Mouse (Mus musculus) lung, postnatal 0 days (tissue): ENCODE measurements around the gene Ociad2. TPM values are rescaled to one million over a fixed set of nuclear protein-coding genes. Genes with fewer than 3 reads are reported as not detected.
A peak's percentile ranks its signal among the peaks of the same experiment; 100 is the strongest.

ENCODE experiments used
- ATAC-seq: fragments of 200-750 bp; cut with Nextera tagmentation; 2 replicates; pipeline ENCODE4 v1.8.0; 2017; ENCODE audit warnings: moderate library complexity
- DNase-seq: peaks from one replicate; pipeline ENCODE4 v3.0.0-alpha.2; 2016; ENCODE audit warnings: low spot score
- H3K27ac ChIP-seq: fragments of 300-500 bp; sonication (generic); 2 replicates; pipeline ENCODE4 v1.5.1; 2014; ENCODE audit warnings: antibody characterized with exemption, mild to moderate bottlenecking, low read length, mixed read lengths
- H3K27me3 ChIP-seq: fragments of 300-500 bp; sonication (generic); replicated peaks from 2 replicates; pipeline ENCODE4 v1.6.1; 2014; ENCODE audit warnings: low read length, mixed read lengths; ENCODE audit not compliant: insufficient read depth
- H3K36me3 ChIP-seq: fragments of 300-500 bp; sonication (generic); 2 replicates; pipeline ENCODE4 v1.6.1; 2014; ENCODE audit warnings: low read length, mixed read lengths; ENCODE audit not compliant: insufficient read depth
- H3K4me1 ChIP-seq: fragments of 300-500 bp; sonication (generic); 2 replicates; pipeline ENCODE4 v1.6.1; 2014; ENCODE audit warnings: antibody characterized with exemption, low read depth, low read length, mixed read lengths; ENCODE audit not compliant: insufficient read depth
- H3K4me2 ChIP-seq: fragments of 300-500 bp; sonication (generic); replicated peaks from 2 replicates; pipeline ENCODE4 v1.6.1; 2014; ENCODE audit warnings: low read depth, mild to moderate bottlenecking, low read length, moderate library complexity, mixed read lengths
- H3K4me3 ChIP-seq: fragments of 300-500 bp; sonication (generic); 2 replicates; pipeline ENCODE4 v1.5.1; 2014; ENCODE audit warnings: low read depth, low read length
- H3K9ac ChIP-seq: fragments of 300-500 bp; sonication (generic); replicated peaks from 2 replicates; pipeline ENCODE4 v1.6.1; 2014; ENCODE audit warnings: low read depth, mild to moderate bottlenecking
- H3K9me3 ChIP-seq: fragments of 300-500 bp; sonication (generic); 2 replicates; pipeline ENCODE4 v1.6.1; 2016; ENCODE audit warnings: low read length, mixed read lengths
- CTCF ChIP-seq: IDR thresholded peaks from 2 replicates; pipeline ENCODE4 v1.5.1; 2016; ENCODE audit warnings: antibody characterized with exemption, mild to moderate bottlenecking
- EP300 ChIP-seq: IDR thresholded peaks from 2 replicates; pipeline ENCODE4 v1.6.1; 2016; ENCODE audit warnings: antibody characterized with exemption, mild to moderate bottlenecking, control low read depth
- WGBS: fragments of 180-500 bp; shearing (Covaris S2); extraction: QIAGEN DNeasy Blood & Tissue Kit; methylation state at CpG from one replicate; pipeline ENCODE4 v1.1.7; 2014; 5-methylcytosine and 5-hydroxymethylcytosine counted together
- polyA plus RNA-seq: library from polyadenylated mRNA; unstranded; fragments of >200 nt; fragmentation: Nextera tagmentation; extraction: Ambion mirVana; gene quantifications from 2 replicates; pipeline ENCODE4 v1.2.1, GENCODE M21; 2015

Ociad2 gene
- polyA plus RNA-seq, 1 experiment from 2014 or later, result 47.2 TPM

- DNase-seq (no peak), ATAC-seq (no peak)
- TF ChIP-seq CTCF (no peak), EP300 (no peak)
- no peak overlapping the region for H3K9ac ChIP-seq
- H3K4me3 ChIP-seq, result no peak overlapping the region
- WGBS, result 86% methylated on average over 7 of the region's 7 CpGs
- no peak overlapping the region for H3K4me2 ChIP-seq
- H3K27ac ChIP-seq, result no peak overlapping the region
- H3K27me3 ChIP-seq, result no peaks in the 10 kb centered on the region
- no peaks in the 10 kb centered on the region for H3K9me3 ChIP-seq
- no peaks in the 10 kb centered on the region for H3K4me1 ChIP-seq
- H3K36me3 ChIP-seq, result peaks cover 28% of the 10 kb centered on the region; the same call in 1 of the 2 replicates
These were observed 39.1 kb downstream of the Ociad2 start for GRCm38 (mm10) chr5:73301601-73302307.

- Histone ChIP-seq H3K4me2 (no peak overlapping the region), H3K4me1 (no peaks in the 10 kb centered on the region), H3K27ac (no peak overlapping the region), H3K36me3 (peaks cover 1% of the 10 kb centered on the region; the same call in 1 of the 2 replicates), H3K27me3 (no peaks in the 10 kb centered on the region), H3K9me3 (no peaks in the 10 kb centered on the region), H3K9ac (no peak overlapping the region), H3K4me3 (no peak overlapping the region)
- WGBS, result 89% methylated on average over 4 of the region's 4 CpGs
- no peak for DNase-seq
- TF ChIP-seq CTCF (no peak), EP300 (no peak)
- no peak for ATAC-seq
These were observed 44.9 kb downstream of the Ociad2 start for GRCm38 (mm10) chr5:73295916-73296315.

GRCm38 (mm10) chr5:73295016-73295415 is 45.8 kb downstream of the Ociad2 start:
- 95% methylated on average over 7 of the region's 7 CpGs for WGBS
- no peak overlapping the region for H3K9ac ChIP-seq
- no peaks in the 10 kb centered on the region for H3K9me3 ChIP-seq
- DNase-seq (no peak), ATAC-seq (no peak)
- H3K27me3 ChIP-seq, result no peaks in the 10 kb centered on the region
- no peak overlapping the region for H3K4me2 ChIP-seq
- no peak for TF ChIP-seq CTCF
- no peak for TF ChIP-seq EP300
- no peaks in the 10 kb centered on the region for H3K36me3 ChIP-seq
- no peak overlapping the region for H3K27ac ChIP-seq
- no peak overlapping the region for H3K4me3 ChIP-seq
- H3K4me1 ChIP-seq, result no peaks in the 10 kb centered on the region

- Histone ChIP-seq H3K27ac (peak overlapping the region; percentile 96; the same call in 1 of the 2 replicates), H3K27me3 (no peaks in the 10 kb centered on the region), H3K4me3 (peak overlapping the region; percentile 97), H3K36me3 (no peaks in the 10 kb centered on the region), H3K4me2 (peak overlapping the region; percentile 63), H3K4me1 (no peaks in the 10 kb centered on the region), H3K9me3 (no peaks in the 10 kb centered on the region), H3K9ac (peak overlapping the region; percentile 96)
- WGBS, result 8% methylated on average over 8 of the region's 8 CpGs
- DNase-seq (peak; percentile 30), ATAC-seq (no peak)
- TF ChIP-seq EP300, result no peak
- TF ChIP-seq CTCF, result no peak
These were observed 47.4 kb downstream of the Ociad2 start for GRCm38 (mm10) chr5:73293458-73293827.

- TF ChIP-seq EP300 (no peak; the same call in 1 of the 2 replicates), CTCF (peak; percentile 32)
- no peaks in the 10 kb centered on the region for H3K9me3 ChIP-seq
- DNase-seq (peak; percentile 99), ATAC-seq (peak; percentile 99)
- H3K4me3 ChIP-seq, result peak within 1 kb of the TSS; percentile 97
- no peaks in the 10 kb centered on the region for H3K27me3 ChIP-seq
- 2% methylated on average over 57 of the region's 58 CpGs for WGBS
- peak within 1 kb of the TSS; percentile 63 for H3K4me2 ChIP-seq
- H3K4me1 ChIP-seq, result no peaks in the 10 kb centered on the region
- H3K27ac ChIP-seq, result peak within 1 kb of the TSS; percentile 96
- peak within 1 kb of the TSS; percentile 96 for H3K9ac ChIP-seq
- H3K36me3 ChIP-seq, result no peaks in the 10 kb centered on the region
These were observed 48.0 kb downstream of the Ociad2 start, which contains the start of gene Ociad1 for GRCm38 (mm10) chr5:73292502-73293457. Ociad1 (plus strand) TSS chr5:73292784.

GRCm38 (mm10) chr5:73289900-73290299 is 50.9 kb downstream of the Ociad2 start:
- Histone ChIP-seq H3K9me3 (no peaks in the 10 kb centered on the region), H3K4me2 (no peak overlapping the region), H3K9ac (no peak overlapping the region), H3K4me1 (no peaks in the 10 kb centered on the region; the same call in 1 of the 2 replicates), H3K36me3 (no peaks in the 10 kb centered on the region), H3K4me3 (no peak overlapping the region), H3K27ac (no peak overlapping the region), H3K27me3 (no peaks in the 10 kb centered on the region)
- WGBS, result 62% methylated on average over 2 of the region's 2 CpGs
- no peak for TF ChIP-seq EP300
- no peak for TF ChIP-seq CTCF
- DNase-seq (no peak), ATAC-seq (no peak)
